Mouse (Mus musculus) MEL (cell line): ENCODE data around the gene Cntnap2.

ENCODE experiments used
- CTCF ChIP-seq, 3 experiments: IDR thresholded peaks in 2 of 3; conservative IDR thresholded peaks in 1 of 3; 2 replicates each; pipeline ENCODE4 v1.5.1; 2011 to 2012; ENCODE audit warnings: low read length in 3 of 3, low read depth in 2 of 3, mild to moderate bottlenecking in 2 of 3, improper control_type of control experiment in 1 of 3, inconsistent platforms in 1 of 3, mixed read lengths in 1 of 3, moderate library complexity in 1 of 3; ENCODE audit not compliant: control insufficient read depth in 1 of 3, insufficient read depth in 1 of 3, poor library complexity in 1 of 3, severe bottlenecking in 1 of 3
- EP300 ChIP-seq, 2 experiments: IDR thresholded peaks; 2 replicates each; pipeline ENCODE4 v1.6.1; 2011; ENCODE audit warnings: improper control_type of control experiment in 2 of 2, low read length in 2 of 2, low read depth in 1 of 2, mild to moderate bottlenecking in 1 of 2
- GATA1 ChIP-seq: IDR thresholded peaks from 2 replicates; pipeline ENCODE4 v1.6.1; 2011; ENCODE audit warnings: low read depth, low read length, improper control_type of control experiment
- MYC ChIP-seq: IDR thresholded peaks from 2 replicates; pipeline ENCODE4 v1.6.1; 2011; ENCODE audit warnings: low read depth, mild to moderate bottlenecking, low read length, improper control_type of control experiment, moderate library complexity
- POLR2A ChIP-seq, 2 experiments: IDR thresholded peaks; 2 replicates each; pipeline ENCODE4 v1.6.1; 2011 to 2012; ENCODE audit warnings: low read length in 2 of 2, mild to moderate bottlenecking in 2 of 2, control low read depth in 1 of 2, improper control_type of control experiment in 1 of 2, low read depth in 1 of 2, moderate library complexity in 1 of 2; ENCODE audit not compliant: control insufficient read depth in 1 of 2, insufficient read depth in 1 of 2, poor library complexity in 1 of 2
- RAD21 ChIP-seq: IDR thresholded peaks from 2 replicates; pipeline ENCODE4 v1.6.1; 2011; ENCODE audit warnings: mild to moderate bottlenecking, low read depth, low read length, improper control_type of control experiment
- RCOR1 ChIP-seq: IDR thresholded peaks from 2 replicates; pipeline ENCODE4 v1.6.1; 2012; ENCODE audit warnings: low read depth, mild to moderate bottlenecking, inconsistent platforms, low read length, improper control_type of control experiment
- TBP ChIP-seq: IDR thresholded peaks from 2 replicates; pipeline ENCODE4 v1.8.0; 2011; ENCODE audit warnings: low read depth, low read length, improper control_type of control experiment
- TCF12 ChIP-seq: IDR thresholded peaks from 2 replicates; pipeline ENCODE4 v1.6.1; 2014; ENCODE audit warnings: low read depth, mild to moderate bottlenecking, inconsistent platforms, low read length, improper control_type of control experiment, moderate library complexity
- UBTF ChIP-seq: IDR thresholded peaks from 2 replicates; pipeline ENCODE4 v1.6.1; 2012; ENCODE audit warnings: low read depth, mild to moderate bottlenecking, inconsistent platforms, low read length, improper control_type of control experiment, moderate library complexity, borderline replicate concordance; ENCODE audit not compliant: insufficient read depth
- USF2 ChIP-seq, 2 experiments: IDR thresholded peaks; 2 replicates each; pipeline ENCODE4 v1.6.1; 2011 to 2012; ENCODE audit warnings: improper control_type of control experiment in 2 of 2, low read length in 2 of 2, borderline replicate concordance in 1 of 2, inconsistent platforms in 1 of 2, low read depth in 1 of 2, mild to moderate bottlenecking in 1 of 2; ENCODE audit not compliant: insufficient read depth in 1 of 2

- TF ChIP-seq TBP (no peak), GATA1 (no peak), MYC (no peak), POLR2A (IDR thresholded peaks at IDR 0.05; ENCODE audit: control insufficient read depth in 1 of 2, insufficient read depth in 1 of 2, low read depth in 1 of 2, low read length in 2 of 2, poor library complexity in 1 of 2) (no peak), TCF12 (no peak), CTCF (IDR thresholded peaks at IDR 0.05 in 2 of 3, conservative IDR thresholded peaks at IDR 0.05 in 1 of 3; ENCODE audit: control insufficient read depth in 1 of 3, insufficient read depth in 1 of 3, low read depth in 2 of 3, low read length in 3 of 3, poor library complexity in 1 of 3, severe bottlenecking in 1 of 3) (no peak), EP300 (IDR thresholded peaks at IDR 0.05; ENCODE audit: low read depth in 1 of 2, low read length in 2 of 2) (no peak), UBTF (no peak), USF2 (IDR thresholded peaks at IDR 0.05; ENCODE audit: borderline replicate concordance in 1 of 2, insufficient read depth in 1 of 2, low read depth in 1 of 2, low read length in 2 of 2) (no peak), RAD21 (no peak), RCOR1 (no peak)
Observed at GRCm38 (mm10) chr6:45841626-45842341, 782.6 kb downstream of the Cntnap2 start.
